Mouse (Mus musculus): ENCODE data around the gene Gse1.

Gse1 gene

DNA sequence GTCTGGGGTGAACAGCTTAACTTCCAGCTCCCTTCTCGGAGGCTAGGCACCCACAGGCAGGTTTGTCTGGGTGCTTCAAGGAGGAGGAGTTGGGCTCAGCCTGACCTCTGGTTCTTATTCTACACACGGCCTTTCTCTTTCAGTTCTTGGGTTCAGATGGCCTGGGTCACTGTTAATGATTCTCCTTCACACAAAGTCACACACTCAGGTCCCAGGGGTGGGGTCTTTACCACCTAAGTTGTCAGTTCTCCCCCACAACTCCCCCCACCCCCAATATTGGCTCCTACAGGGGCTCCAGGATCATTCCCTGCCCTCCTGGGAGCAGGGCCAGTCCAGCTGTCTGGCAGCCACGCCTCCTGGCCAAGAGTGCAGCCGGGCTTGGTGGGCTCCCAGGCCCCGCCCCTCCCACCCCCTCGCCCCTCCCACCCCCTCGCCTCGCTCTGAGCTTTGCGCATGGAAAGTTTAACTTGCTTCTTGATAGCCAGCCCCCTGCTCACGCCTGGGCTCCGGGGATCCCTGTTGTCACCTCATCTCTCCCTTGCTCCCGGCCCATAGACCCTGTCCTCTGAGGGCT, 288.0 kb downstream of the Gse1 start:
- DNase-seq (ENCODE audit: low read depth), result no peak

DNA sequence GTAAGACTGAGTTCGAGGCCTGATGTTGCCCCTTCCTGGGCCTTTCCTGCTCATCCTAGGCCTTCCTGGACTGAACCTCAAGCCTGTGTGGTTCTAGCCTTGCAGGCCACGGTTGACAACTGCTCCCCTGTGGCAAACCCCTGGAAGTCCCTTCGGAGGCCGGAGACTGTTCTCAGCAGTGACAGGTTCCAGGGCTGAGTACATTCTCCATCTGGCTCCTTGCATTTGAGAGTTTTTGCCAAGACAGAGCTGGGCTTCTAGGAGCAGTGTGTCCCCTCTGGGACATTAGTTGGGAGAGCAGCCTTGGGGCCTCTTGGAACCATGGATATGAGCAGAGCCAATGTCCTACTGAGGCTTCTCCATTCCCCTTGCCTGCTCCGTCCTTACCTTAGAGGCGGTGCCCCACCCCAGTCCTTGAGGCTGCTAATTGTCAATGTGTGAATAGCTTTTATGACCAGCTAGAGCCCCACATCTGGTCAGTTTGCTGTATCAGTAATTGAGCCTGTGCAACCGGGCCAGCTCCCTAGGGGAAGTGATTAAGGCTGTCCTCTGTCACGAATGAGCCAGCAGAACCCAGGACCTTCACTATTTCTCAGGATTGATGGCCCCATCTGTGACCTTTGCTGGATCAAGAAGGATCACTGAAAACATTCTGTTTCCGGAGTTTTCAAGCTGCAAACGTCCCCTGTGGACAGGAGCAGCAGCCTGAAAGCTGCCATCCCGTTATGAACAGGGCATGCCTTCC, 289.6 kb downstream of the Gse1 start:
- DNase-seq (ENCODE audit: low read depth), result no peak

DNA sequence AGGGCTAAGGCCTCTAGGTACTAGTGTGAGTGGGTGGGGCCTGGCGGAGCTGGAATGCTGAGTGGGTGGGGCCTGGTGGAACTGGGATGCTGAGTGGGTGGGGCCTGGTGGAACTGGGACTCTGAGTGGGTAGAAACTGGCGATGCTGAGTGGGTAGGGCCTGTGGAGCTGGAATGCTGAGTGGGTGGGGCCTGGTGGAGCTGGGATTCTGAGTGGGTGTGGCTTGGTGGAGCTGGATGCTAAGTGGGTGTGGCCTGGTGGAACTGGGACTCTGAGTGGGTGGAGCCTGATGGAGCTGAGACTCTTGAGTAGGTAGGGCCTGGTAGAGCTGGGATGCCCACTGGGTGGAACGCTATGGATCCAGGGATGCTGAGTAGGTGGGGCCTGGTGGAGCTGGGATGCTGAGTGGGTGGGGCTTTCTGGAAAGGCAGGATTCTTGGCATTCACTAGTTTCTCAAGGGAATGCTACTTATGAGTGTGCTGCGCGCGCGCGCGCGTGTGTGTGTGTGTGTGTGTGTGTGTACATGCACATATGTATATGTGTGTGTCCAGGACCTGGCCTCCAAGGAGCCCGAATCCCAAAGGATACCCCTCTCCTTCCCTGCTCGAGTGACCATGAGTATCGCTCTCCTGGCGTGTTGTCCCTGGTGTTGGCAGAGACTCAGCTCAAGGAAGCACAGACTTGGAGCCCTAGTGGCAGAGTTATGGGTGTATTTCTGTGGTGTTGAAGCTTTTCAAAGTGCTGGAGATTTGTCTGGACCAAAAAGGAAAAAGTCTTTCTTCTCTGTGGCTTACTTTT, 290.7 kb downstream of the Gse1 start:
- no peak for DNase-seq (ENCODE audit: low read depth)

DNA sequence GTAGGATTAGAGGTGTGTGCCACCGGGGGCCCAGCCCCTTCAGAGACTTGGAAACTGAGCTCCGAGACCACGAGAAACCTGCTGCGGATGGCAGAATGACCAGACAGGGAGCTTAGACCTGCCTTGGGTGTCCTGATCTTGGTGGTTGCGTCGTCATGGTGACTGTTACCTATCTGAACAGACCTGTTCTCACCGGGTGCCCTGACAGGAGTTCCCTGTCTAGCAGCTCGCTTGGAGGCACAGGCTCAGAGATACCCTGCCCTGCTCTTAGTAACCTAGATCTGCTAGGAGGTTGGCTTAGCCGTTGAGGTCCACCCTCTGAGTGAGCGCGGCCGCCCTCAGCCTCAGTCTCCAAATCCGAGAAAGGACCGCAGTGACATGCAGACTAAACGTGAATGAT, 292.0 kb downstream of the Gse1 start:
- DNase-seq (ENCODE audit: low read depth), result no peak

DNA sequence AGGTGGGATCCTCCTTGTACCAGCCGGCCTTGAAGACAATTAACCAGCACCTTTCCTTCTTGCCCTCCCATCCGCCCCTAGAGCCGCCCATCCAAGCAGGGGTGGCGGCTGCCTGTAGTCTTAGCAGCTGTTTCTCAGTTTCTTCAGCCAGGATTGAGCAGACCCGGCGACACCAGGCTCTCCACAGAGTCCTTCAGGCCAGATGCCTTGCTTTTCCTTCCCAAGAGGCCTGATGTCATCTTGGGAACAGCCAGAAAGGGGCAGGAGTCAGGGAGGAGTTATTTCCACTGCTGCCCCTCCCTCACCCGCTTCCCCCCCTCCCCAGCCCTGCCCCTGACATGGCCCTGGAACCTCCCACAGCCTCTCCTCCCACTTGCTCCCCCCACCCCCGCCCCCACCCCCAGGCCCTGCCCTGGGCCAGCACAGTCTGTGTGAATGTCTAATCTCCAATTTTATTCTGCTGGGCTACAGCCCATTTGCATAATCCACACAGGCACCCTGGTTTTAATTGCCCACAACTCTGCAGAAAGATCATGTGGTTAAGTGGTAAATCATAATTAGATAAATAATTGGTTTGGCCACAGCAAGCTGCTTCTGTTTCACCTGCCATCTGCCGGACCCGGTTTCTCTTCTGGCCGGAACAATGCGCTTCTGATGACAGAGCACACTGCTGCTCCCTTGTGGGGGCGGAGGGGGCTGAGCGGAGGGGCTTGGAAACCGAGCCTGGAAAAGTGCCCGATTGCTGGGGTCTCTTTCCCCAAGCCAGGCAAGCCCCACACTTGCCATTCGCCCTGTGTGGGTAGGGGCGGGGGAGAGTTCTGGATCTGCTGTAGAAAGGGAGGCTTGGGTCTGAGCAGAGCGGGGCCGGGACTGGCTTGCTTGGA, 292.7 kb downstream of the Gse1 start:
- DNase-seq (ENCODE audit: low read depth), result no peak

DNA sequence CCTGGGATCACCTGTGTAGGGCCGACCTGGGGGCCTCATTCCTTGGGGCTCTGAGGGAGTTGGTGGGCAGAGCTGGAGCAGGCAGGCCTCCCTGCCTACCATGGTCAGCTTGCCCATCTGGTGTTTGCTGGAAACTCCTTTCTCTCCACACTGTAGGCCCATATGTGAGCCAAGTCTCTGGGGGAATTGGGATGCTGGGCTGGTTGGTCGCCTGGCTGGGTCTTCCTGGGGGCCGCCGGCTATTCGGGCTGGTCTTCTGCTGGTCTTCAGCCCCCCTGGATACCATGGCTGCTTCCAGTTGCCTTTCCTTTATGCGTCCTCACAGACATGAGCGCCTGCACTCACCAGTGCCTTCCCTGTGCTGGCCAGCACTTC, 293.3 kb downstream of the Gse1 start:
- DNase-seq (ENCODE audit: low read depth), result no peak

DNA sequence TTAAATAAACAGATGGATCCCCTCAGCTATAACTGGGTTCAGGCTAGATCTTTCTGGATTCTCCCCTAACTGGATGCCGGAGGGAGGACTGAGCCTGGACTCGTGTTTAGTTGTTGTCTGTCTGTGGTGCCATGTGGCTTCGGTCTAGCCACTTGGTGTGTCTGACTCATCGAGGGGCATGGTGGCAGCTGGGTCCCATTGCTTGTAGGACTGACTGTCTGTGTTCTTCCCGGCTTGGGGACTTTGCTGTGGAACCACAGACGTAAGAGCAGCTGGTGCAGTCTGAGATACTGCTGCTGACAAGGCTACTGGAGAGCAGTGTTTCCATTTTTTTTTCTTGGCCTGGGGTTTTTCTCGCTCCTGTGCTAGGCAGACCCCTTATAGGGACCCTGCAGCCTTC, 295.4 kb downstream of the Gse1 start:
- DNase-seq (ENCODE audit: low read depth), result no peak

DNA sequence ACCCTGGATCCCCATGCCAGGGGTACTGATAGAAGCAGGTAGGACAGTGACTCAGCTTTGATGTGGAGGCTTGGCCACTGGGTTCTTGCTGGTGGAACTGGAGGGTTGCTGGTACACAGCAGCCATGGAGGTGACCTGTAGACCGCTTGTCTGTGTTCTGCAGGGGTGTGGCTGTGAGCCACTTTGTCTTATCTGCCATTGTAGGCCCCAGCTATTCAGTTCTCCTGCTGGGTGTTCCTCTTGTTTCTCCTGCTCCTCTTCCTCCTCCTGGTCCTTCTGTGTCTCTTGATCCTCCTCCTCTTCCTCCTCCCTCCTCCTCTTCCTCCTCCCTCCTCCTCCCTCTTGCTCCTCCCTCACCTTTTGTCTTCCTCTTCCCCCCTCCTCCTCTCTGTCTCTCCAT, 296.9 kb downstream of the Gse1 start:
- no peak for DNase-seq (ENCODE audit: low read depth)

DNA sequence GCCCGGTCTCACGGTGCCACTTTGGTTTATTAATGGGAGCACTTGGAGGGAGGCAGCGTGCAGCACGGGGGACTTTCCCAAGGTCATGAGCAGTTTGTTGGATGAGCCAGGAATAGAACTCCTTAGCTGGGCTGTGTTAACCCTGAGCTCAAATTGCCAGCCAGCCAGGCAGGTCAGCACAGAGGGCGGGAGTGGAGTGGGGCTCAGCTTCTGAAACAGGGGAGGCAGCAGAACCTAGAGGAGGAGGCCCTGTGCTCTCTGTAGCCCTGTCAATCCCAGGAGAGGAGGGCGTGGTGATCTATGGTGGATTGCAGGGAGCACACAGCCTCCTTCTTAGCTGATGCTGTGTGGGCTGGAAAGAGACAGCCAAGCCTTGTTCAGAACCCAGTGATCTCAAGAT, 297.6 kb downstream of the Gse1 start:
- DNase-seq (ENCODE audit: low read depth), result no peak

DNA sequence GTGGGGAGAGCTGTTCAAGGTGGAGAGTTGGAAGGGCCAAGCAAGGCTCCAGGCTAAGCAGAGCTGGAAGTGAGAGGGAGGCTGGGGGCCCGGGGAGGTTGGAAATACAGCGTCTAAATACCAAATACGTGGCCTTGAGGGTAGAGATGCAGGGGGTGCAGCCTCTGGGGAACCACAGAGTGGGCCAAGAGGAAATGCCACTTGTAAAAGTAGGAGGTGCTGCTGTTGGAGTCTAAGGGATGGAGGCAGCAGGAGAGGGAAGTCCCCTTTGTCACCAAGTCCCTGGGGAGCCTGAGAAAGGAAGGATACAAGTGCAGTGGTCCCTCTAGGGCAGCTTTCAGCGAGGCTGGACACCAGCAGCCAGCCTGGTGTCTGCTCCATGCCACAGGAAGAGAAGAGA, 298.3 kb downstream of the Gse1 start:
- no peak for DNase-seq (ENCODE audit: low read depth)

DNA sequence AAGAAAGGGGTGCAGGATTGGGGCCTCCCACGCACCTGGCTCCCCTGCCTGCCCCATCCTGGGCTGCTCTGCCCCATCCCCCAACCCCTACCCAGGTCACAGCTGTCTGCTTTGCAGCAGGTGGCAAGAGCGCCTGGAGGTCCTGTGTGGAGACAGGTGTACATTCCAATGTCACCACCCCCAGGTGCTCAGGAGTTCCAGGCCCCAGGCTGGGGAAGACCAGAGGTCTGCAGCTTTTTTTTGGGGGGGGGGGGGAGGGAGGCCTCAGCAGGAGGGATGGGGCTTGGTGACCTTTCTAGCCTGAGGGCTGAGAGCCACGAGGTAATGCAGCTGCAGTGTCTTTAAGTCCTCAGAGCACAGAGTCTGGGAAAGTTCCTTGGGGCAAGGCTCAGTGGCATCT, 300.1 kb downstream of the Gse1 start:
- no peak for DNase-seq (ENCODE audit: low read depth)

DNA sequence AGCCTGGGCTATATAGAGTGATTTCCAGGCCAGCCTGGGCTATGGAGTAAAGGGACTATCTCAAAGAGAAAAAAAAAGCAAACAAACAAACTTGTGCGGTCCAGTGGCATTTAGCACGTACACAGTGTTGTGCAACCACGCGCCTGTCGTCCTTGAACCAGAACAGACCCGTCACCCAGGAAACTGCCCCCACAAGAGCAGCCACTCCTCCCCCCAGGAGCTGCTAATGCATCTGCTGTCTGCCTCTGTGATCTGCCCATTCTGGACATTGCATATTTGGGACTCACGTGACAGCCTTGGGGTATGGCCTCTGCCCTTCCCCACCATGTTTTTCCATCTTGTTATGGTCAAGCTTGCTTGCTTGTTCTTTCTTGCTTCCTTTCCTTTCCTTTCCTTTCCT, 301.0 kb downstream of the Gse1 start:
- DNase-seq (ENCODE audit: low read depth), result no peak

DNA sequence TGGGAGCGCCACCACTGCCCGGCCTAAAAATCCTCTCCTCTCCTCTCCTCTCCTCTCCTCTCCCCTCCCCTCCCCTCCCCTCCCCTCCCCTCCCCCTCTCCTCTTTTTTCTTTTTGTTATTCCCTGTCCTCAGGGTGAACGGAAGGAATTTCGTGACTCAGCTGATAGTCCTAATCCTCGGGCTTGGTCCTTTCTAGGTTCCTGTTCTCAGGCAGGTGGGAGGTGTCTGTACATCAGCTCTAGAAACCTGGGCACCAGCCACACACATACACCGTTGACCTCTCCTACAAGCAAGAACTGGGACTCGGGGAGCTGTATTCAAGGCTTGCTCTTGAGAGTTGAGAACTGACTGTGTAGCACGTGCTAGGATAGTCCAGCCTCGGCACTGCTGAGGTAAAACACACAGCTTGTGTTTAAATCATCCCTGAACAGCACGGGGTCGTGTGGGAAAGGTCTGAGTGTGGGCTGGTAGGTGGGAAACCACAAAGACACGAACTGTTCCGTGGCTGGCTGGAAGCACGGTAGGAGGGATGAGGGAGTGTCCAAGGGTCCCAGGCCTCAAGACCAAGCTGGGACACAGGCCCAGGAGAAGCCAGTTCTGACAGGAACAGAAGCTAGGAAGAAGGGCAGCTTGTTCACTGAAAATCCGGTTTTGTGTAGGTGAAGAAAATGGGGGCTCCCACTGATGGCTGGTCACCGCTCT, 302.8 kb downstream of the Gse1 start:
- no peak for DNase-seq (ENCODE audit: low read depth)

DNA sequence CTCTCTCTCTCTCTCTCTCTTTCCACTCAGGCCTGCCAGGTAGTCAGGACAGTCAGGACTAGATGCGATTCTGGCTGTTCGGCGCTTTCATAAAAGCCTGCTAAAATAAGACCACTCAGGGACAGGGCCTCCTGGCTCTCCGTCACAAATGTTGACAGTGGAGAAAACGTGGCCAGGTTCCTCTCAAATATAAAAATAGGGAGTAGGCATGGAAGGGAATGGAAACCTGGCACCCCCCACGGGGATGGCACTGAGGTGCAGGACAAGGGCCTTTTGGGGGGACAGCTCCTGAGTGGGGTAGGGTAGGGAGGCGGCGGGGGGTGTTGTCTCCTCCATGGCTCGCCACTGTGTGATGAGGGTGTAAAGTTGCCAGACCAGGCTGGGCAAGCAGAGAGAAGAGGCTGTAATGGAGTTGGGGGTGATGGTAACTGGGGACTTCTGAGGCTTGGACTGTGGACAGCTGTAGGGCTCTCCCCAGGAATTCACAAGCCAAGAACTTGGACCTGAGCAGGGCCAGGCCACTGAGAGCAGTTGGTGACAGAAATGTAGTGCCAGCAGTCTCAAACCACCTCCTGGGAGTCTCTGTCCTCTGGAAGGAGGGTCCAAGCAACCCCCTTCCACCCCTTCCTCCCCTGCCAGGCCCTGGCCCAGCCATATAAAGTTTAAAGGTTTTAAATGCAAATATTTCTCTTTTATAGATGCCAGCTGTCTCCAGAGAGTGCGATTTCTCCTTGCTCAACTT, 303.7 kb downstream of the Gse1 start:
- DNase-seq (ENCODE audit: low read depth), result no peak

DNA sequence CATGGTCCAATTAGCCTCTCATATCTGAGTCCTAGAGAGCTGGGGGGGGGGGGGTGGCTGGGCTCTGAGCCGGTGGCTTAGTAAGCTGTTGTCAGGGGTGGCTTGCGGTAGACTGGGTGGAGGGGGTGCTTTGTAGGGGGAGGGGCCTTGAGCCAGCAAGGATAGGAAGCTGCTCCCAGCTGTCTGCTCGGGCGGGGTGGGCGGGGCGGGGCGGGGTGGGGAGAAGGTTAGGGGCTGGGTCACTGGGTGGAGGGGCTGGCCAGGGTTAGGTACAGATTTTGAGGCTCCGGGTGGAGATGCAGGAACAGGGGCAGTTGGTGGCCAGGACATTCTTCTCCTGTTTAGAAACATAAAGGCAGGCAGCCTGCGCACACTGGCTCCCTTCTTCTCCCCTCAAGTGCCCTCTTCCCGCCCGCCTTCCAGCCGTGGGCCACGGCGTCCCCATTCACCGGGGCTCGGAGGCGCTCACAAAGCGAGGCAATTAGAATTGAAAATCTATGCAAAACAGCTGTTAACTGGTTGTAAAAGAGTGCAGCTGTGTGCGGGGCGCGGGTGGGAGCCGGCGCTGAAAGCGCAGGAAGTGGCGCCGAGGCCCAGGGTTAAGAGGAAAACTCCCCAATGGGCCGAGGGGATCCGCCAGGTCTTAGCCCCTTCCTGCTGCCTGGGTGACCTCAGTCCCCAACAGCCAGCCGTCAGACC, 304.4 kb downstream of the Gse1 start:
- no peak for DNase-seq (ENCODE audit: low read depth)

DNA sequence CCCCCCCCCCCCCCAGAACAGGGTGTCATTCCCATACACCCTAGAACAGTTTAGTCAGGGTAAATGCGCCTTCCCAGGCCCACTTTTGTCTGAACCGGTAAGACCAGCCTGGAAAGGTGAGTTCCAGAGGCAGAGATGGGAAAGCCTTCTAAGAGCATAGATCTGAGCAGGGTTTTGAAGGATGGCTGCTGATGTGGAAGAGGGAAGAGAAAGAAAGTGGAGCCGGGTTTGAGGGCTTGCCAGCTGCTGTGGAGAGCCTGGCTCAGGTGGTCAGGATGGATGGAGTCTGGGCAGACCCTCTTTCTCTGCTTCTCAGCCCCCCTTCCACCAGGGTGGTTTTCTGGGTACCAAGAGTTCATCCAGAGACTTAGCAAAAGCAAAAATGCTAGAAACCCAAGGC, 305.1 kb downstream of the Gse1 start:
- no peak for DNase-seq (ENCODE audit: low read depth)

DNA sequence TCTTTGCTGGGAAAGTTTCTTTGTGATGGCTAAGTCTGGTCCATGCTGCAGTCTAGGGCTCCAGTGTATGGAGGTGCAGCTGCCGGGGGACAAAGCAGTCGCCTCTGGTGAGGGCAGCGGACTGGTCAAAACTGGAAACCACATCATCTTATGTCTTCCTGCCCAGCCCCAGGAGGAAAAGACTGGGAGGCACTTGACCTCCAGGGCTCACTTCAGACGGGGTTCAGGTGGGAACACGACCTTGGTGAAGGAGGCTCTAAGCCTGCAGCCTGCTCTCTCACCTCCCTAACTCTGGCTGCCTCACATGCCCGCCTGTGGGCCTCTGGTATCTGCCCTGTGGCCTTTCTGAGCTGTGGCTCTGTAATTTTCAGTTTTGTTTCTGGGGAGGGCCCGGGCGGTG, 305.8 kb downstream of the Gse1 start:
- no peak for DNase-seq (ENCODE audit: low read depth)

DNA sequence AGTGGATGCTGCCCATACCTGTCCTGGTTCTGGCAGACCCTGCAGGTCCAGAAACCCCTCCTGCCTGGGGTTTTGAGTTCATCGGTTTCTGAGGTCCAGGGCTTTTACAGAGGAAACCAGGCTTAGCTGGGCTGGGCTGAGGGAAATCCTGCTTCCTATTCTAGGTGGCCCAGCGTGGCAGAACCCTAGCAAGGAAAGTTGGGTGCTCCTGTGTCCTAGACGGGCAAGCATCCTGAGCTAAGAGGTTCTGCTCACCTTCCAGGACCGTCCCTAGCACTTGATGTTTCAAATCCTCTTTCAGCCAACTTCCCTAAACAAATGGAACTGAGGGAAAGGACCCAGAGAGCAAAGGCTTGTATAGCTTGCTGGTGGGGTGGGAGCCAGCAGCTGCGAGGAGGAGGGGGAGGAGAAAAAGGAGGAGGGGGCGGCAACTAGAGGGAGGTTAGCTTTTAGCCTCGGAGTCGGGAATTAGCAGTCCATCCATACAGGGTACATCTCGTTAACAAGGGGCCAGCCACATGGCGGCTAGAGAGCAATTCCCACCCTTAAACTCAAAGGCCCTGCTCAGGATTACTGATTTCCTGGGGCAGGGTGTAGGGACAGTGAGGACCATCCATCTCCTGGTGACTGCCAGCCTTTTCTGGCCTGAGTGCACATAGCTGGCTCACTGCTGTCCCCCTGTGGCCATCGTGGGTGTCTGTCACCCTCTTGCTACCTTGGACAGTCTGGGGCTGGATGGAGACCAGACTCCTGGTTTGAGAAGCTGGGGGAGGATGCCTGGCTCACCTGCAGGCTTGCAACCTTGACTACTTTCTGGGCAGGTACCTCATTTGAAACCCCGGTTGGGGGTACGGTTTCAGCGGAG, 306.5 kb downstream of the Gse1 start:
- DNase-seq (ENCODE audit: low read depth), result peak; percentile 81

Measured in c-Kit-positive CD71-negative TER-119-negative erythroid progenitor cells, embryonic 14.5 days (primary cell).